Mouse (Mus musculus): ENCODE results near the gene Dis3.
"Not testable (repeated sequence)": the region's sequence is repeated elsewhere in the genome, so short reads cannot be mapped to it uniquely, and the experiment has no call there.

Dis3 gene

GRCm38 (mm10) chr14:99063091-99063490, 36.5 kb downstream of the Dis3 start:
- DNase-seq (ENCODE audit: low read depth, low spot score), result no peak

DNA sequence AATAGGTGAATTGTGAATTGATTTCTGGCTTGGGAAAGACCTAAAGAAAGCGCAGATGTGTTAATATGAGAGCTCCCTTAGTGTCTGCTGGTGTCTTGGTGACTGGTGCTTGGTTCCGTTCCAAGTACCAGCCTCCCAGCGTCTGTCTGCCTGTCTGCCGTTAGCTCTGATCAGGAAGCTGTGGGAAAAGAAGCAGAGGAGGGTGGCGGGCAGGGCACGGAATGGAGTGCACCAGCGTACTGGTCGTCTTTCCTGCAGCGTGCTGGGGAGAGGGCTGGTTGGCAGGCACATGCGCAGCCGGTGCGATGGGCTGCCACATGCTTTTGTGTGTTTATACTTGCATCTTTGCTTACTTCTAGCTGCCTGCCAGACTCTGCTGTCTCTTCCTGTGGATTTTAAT, 39.0 kb downstream of the Dis3 start:
- DNase-seq (ENCODE audit: low read depth, low spot score), result no peak

DNA sequence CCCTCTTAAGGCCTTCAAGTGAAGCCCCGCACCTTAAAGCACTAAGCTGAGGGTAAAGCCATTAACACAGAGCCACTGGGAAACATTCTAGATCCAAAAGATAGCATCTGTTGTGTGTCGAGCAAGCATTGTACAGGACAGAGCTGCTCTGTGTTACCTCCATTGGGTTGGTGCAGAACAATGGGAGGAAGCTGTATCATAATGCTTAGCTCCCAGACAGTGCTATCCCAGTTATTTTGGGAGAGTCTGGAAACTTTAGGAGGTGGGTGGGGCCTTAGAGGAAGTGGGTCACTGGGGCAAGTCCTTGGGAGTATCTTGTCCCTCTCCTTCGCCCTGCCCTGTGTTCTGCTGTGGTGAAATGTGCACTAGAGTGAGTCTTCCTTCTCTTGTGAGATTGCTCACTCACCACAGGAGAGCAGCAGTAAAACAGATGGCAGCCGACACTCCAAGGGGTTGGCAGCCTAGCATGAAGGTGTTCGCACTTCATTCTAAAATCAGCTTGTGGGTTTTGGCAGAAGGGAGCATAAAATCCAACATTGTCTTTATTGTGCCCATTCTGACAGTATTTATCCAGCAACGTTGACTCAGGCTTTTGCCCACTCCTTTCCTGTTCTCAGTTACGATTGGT, 40.5 kb downstream of the Dis3 start:
- no peak for DNase-seq (ENCODE audit: low read depth, low spot score)

GRCm38 (mm10) chr14:99046782-99047181, 52.8 kb downstream of the Dis3 start:
- DNase-seq (ENCODE audit: low read depth, low spot score), result peak; percentile 19

DNA sequence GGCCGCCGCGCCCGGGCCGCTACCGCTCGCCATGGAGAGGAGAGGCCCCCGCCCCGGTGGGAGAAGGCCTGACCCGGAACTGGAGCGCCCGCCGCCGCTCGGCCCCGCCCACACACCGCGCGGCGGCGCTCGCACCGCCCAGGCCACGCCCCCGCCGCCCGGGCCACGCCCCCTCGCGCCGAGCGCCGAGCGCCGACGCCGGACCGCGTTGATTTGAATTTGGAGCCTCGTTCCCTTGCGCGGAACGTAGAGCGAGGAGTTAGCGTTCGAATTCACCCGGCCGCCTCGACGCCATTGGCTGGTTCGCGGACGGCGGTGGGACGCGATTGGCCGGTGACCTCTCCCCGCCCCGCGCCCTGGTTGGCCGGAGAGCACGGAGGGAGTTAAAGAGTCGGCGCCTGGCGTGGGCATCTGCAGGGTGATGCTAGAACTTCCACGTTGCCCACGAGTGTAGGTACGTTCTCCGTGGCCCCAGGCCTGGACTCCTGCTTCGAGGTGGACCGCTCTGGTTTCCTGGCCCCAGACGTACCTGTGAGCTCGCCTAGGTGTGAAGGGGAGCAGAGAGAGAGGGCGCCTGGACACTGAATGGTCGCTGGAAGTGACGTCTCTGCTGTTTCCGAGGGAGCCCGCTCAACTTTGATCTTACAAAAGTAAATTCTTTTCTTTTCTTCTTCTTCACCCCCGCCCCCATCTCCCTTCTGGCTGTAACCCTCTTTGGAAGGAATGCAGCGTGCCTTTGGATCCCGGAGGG, 53.4 kb downstream of the Dis3 start, which contains the start of the genes Mzt1 and Bora:
TSS of gene Mzt1 (minus strand) at position 104 of the 751 bp plus-strand sequence.
TSS of gene Bora (plus strand) at position 192 of the 751 bp plus-strand sequence.
- peak; percentile 91 for DNase-seq (ENCODE audit: low read depth, low spot score)

GRCm38 (mm10) chr14:99045378-99046030, 54.1 kb downstream of the Dis3 start:
- peak; percentile 42 for DNase-seq (ENCODE audit: low read depth, low spot score)

DNA sequence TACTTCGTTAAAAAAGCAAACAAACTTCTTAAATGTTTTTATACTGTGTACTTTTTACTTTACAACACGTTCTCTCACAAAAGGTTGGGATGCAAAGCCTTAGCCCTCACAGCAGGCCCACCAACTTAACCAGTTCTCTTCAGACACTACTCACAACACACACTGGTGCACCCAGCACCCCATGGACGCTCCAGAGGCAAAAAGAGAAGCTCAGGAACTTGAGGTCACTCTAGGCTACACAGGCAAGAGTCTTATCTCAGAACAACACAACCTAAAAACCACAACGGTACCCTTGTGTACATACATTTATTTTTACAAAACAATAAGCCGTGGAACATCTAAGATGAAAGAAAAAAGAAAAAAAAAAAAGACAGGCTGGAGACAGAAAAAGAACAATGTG, 54.9 kb downstream of the Dis3 start:
- DNase-seq (ENCODE audit: low read depth, low spot score), result peak; percentile 9

DNA sequence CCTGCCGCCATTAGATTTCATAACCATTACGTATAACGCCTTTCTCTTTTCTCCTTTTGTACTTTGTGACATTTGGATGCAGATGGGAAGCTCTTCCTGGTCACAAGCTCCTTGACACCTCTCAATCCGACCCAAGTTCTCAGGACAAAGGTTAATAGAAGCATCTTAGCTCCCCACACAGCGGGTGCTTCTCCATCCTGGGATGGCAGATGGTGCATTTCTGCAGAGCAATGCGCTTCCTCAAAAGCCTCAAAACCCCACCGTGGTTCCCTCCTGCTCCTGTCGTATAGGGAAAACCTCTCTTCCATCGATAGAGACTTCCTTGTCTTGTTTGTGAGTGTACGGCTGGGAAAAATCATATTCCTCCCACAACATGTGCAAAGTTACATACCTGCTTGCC, 55.5 kb downstream of the Dis3 start:
- DNase-seq (ENCODE audit: low read depth, low spot score), result no peak

- DNase-seq (ENCODE audit: low read depth, low spot score), result no peak
Observed at GRCm38 (mm10) chr14:99043499-99043898, 56.1 kb downstream of the Dis3 start.

- no peak for DNase-seq (ENCODE audit: low read depth, low spot score)
Observed at GRCm38 (mm10) chr14:99041416-99041815, 58.2 kb downstream of the Dis3 start.

DNA sequence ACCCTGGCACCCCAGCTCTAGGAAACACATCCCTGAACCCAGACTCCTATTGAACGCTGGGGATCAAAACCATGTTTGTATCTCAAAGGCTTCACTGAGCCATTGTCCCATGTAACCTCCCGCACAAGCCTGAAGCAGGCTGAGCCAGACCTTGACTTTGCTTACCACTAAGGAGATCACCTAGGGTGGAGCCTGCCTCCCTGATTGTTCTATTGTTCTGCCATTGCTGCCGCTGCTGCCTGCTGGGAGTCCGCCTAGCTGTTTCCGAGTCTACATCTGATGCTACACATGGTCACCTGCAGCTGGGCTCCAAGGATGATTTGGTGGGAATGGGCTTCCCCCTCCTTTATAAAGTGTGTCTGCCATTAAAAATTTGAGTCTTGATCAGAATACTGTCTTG, 60.3 kb downstream of the Dis3 start:
- not testable (repeated sequence) for DNase-seq (ENCODE audit: low read depth, low spot score)

- DNase-seq (ENCODE audit: low read depth, low spot score), result no peak
Observed at GRCm38 (mm10) chr14:99037703-99038102, 61.9 kb downstream of the Dis3 start.

- no peak for DNase-seq (ENCODE audit: low read depth, low spot score)
Observed at GRCm38 (mm10) chr14:99036039-99036438, 63.5 kb downstream of the Dis3 start.

DNA sequence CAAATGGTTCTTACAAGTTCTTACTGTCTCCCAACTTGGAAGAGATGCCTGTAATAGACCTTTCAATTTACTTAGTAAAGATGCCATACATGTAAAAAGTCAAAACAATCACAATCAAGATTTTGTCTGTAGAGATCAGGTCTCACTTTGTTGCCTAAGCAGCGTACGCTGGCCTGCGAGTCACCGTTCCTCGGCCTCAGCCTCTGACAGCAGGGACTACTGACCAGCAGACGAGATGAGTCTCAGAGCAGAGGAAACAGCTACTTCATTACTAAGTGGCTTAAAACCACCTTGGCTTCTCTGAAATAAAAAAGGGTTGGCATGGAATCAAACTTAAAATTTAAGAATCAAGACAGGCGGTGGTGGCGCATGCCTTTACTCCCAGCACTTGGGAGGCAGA, 64.7 kb downstream of the Dis3 start:
- not testable (repeated sequence) for DNase-seq (ENCODE audit: low read depth, low spot score)

DNA sequence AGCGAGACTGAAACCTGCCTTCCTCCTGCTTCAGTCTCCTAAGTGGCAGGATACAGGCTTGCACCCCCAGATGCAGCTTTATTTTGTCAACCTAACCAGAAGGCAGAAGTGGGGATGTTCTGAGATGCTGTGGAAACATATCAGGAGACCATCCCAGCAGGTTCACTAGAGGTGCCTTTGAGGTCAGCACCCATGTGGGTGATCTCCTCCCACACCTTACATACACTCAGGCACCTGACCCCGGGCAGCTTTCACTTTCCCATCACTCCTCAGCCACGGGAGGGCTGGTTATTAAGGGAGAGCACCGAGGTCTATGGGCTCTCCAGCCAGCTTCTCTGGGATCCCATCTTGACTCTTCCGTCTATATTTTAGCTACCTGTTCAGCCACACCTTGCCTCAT, 67.0 kb downstream of the Dis3 start:
- DNase-seq (ENCODE audit: low read depth, low spot score), result no peak

DNA sequence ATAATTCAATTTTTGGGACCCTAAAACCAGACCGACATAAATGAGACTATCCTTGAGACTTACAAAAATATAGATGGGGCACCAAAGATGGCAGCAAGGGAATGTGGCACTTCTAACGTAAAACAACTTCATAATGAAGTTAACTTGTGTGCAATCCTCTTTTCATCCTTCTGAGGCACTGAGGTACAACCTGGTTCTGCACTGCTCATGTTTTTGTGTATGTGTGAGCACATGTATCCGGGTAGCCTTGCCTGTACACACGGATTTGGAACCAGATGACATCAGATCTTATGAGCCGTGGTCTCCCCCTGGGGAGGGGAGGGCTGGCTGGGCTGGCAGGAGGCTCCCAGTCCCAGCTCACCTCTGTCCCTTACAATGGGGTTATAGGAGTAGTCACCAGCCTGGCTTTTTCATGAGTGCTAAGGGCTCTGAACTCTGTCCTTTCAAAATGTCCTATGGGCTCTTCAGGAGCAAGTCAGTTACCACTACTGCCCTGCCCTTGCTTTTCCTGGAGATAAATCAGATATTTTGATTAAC, 68.2 kb downstream of the Dis3 start:
- DNase-seq (ENCODE audit: low read depth, low spot score), result no peak

GRCm38 (mm10) chr14:99029987-99030386, 69.6 kb downstream of the Dis3 start:
- no peak for DNase-seq (ENCODE audit: low read depth, low spot score)
